Mouse (Mus musculus) MEL (cell line): ENCODE results near the gene 0610009B22Rik. TPM values are rescaled to one million over a fixed set of nuclear protein-coding genes. Genes with fewer than 3 reads are reported as not detected.

ENCODE experiments used
- DNase-seq: peaks from one replicate; pipeline ENCODE4 v3.0.0; 2011; ENCODE audit warnings: low read depth, low spot score
- H3K27ac ChIP-seq: 2 replicates; pipeline ENCODE4 v1.5.1; 2012; ENCODE audit warnings: low read depth, mild to moderate bottlenecking, control low read depth, low read length, moderate library complexity; ENCODE audit not compliant: control insufficient read depth
- H3K27me3 ChIP-seq, 2 experiments: fragments of 150-350 bp in 1 of 2; sonication (generic) in 1 of 2; 2 replicates each; pipeline ENCODE4 v1.6.1; 2012; ENCODE audit warnings: low read length in 2 of 2, mild to moderate bottlenecking in 2 of 2, improper control_type of control experiment in 1 of 2, moderate library complexity in 1 of 2; ENCODE audit not compliant: insufficient read depth in 2 of 2, control insufficient read depth in 1 of 2
- H3K36me3 ChIP-seq, 2 experiments: 2 replicates each; pipeline ENCODE4 v1.6.1; 2012 to 2014; ENCODE audit warnings: low read length in 2 of 2, improper control_type of control experiment in 1 of 2, inconsistent platforms in 1 of 2, mild to moderate bottlenecking in 1 of 2; ENCODE audit not compliant: insufficient read depth in 2 of 2, control insufficient read depth in 1 of 2
- H3K4me1 ChIP-seq, 2 experiments: fragments of 150-350 bp in 1 of 2; sonication (generic) in 1 of 2; 2 replicates each; pipeline ENCODE4 v1.6.1; 2012; ENCODE audit warnings: low read length in 2 of 2, improper control_type of control experiment in 1 of 2, mild to moderate bottlenecking in 1 of 2; ENCODE audit not compliant: insufficient read depth in 2 of 2, control insufficient read depth in 1 of 2
- H3K4me3 ChIP-seq, 2 experiments: fragments of 150-350 bp in 1 of 2; sonication (generic) in 1 of 2; 2 replicates each; pipeline ENCODE4 v1.5.1; 2012; ENCODE audit warnings: low read depth in 2 of 2, low read length in 2 of 2, mild to moderate bottlenecking in 2 of 2, moderate library complexity in 2 of 2, control low read depth in 1 of 2, improper control_type of control experiment in 1 of 2; ENCODE audit not compliant: control insufficient read depth in 1 of 2, insufficient read depth in 1 of 2
- H3K79me2 ChIP-seq: 2 replicates; pipeline ENCODE4 v1.6.1; 2012; ENCODE audit warnings: mild to moderate bottlenecking, low read length, moderate library complexity; ENCODE audit not compliant: control insufficient read depth, poor library complexity, insufficient read depth
- H3K9ac ChIP-seq: 2 replicates; pipeline ENCODE4 v1.6.1; 2012; ENCODE audit warnings: low read depth, mild to moderate bottlenecking, control low read depth, low read length, moderate library complexity; ENCODE audit not compliant: control insufficient read depth, poor library complexity, severe bottlenecking
- H3K9me3 ChIP-seq: fragments of 150-350 bp; sonication (generic); replicated peaks from 2 replicates; pipeline ENCODE4 v1.6.1; 2012; ENCODE audit warnings: mild to moderate bottlenecking, low read length, improper control_type of control experiment, moderate library complexity; ENCODE audit not compliant: insufficient read depth
- BHLHE40 ChIP-seq: IDR thresholded peaks from 2 replicates; pipeline ENCODE4 v1.6.1; 2012; ENCODE audit warnings: low read depth, mild to moderate bottlenecking, inconsistent platforms, low read length, improper control_type of control experiment, borderline replicate concordance
- E2F4 ChIP-seq: IDR thresholded peaks from 2 replicates; pipeline ENCODE4 v1.6.1; 2011; ENCODE audit warnings: low read depth, low read length, improper control_type of control experiment, borderline replicate concordance
- EP300 ChIP-seq, 2 experiments: IDR thresholded peaks; 2 replicates each; pipeline ENCODE4 v1.6.1; 2011; ENCODE audit warnings: improper control_type of control experiment in 2 of 2, low read length in 2 of 2, low read depth in 1 of 2, mild to moderate bottlenecking in 1 of 2
- ETS1 ChIP-seq: IDR thresholded peaks from 2 replicates; pipeline ENCODE4 v1.6.1; 2012; ENCODE audit warnings: low read depth, mild to moderate bottlenecking, inconsistent platforms, low read length, improper control_type of control experiment, moderate library complexity
- GATA1 ChIP-seq: IDR thresholded peaks from 2 replicates; pipeline ENCODE4 v1.6.1; 2011; ENCODE audit warnings: low read depth, low read length, improper control_type of control experiment
- HCFC1 ChIP-seq: IDR thresholded peaks from 2 replicates; pipeline ENCODE4 v1.6.1; 2012; ENCODE audit warnings: low read depth, mild to moderate bottlenecking, inconsistent platforms, low read length, improper control_type of control experiment, moderate library complexity
- MAX ChIP-seq: IDR thresholded peaks from 2 replicates; pipeline ENCODE4 v1.6.1; 2011; ENCODE audit warnings: low read length, improper control_type of control experiment
- MEF2A ChIP-seq: IDR thresholded peaks from 2 replicates; pipeline ENCODE4 v1.6.1; 2014; ENCODE audit warnings: low read depth, mild to moderate bottlenecking, inconsistent platforms, low read length, improper control_type of control experiment; ENCODE audit not compliant: poor library complexity, insufficient replicate concordance, severe bottlenecking; ENCODE audit errors: extremely low read depth
- MYB ChIP-seq: IDR thresholded peaks from 2 replicates; pipeline ENCODE4 v1.6.1; 2011; ENCODE audit warnings: mild to moderate bottlenecking, low read depth, low read length, improper control_type of control experiment
- MYC ChIP-seq: IDR thresholded peaks from 2 replicates; pipeline ENCODE4 v1.6.1; 2011; ENCODE audit warnings: low read depth, mild to moderate bottlenecking, low read length, improper control_type of control experiment, moderate library complexity
- POLR2A ChIP-seq, 2 experiments: IDR thresholded peaks; 2 replicates each; pipeline ENCODE4 v1.6.1; 2011 to 2012; ENCODE audit warnings: low read length in 2 of 2, mild to moderate bottlenecking in 2 of 2, control low read depth in 1 of 2, improper control_type of control experiment in 1 of 2, low read depth in 1 of 2, moderate library complexity in 1 of 2; ENCODE audit not compliant: control insufficient read depth in 1 of 2, insufficient read depth in 1 of 2, poor library complexity in 1 of 2
- POLR2AphosphoS2 ChIP-seq: IDR thresholded peaks from 2 replicates; pipeline ENCODE4 v1.6.1; 2011; ENCODE audit warnings: low read length, improper control_type of control experiment
- RCOR1 ChIP-seq: IDR thresholded peaks from 2 replicates; pipeline ENCODE4 v1.6.1; 2012; ENCODE audit warnings: low read depth, mild to moderate bottlenecking, inconsistent platforms, low read length, improper control_type of control experiment
- TAL1 ChIP-seq: IDR thresholded peaks from 2 replicates; pipeline ENCODE4 v1.6.1; 2012; ENCODE audit warnings: mild to moderate bottlenecking, inconsistent platforms, low read length, moderate library complexity, mixed read lengths
- TBP ChIP-seq: IDR thresholded peaks from 2 replicates; pipeline ENCODE4 v1.8.0; 2011; ENCODE audit warnings: low read depth, low read length, improper control_type of control experiment
- TCF12 ChIP-seq: IDR thresholded peaks from 2 replicates; pipeline ENCODE4 v1.6.1; 2014; ENCODE audit warnings: low read depth, mild to moderate bottlenecking, inconsistent platforms, low read length, improper control_type of control experiment, moderate library complexity
- UBTF ChIP-seq: IDR thresholded peaks from 2 replicates; pipeline ENCODE4 v1.6.1; 2012; ENCODE audit warnings: low read depth, mild to moderate bottlenecking, inconsistent platforms, low read length, improper control_type of control experiment, moderate library complexity, borderline replicate concordance; ENCODE audit not compliant: insufficient read depth
- USF1 ChIP-seq: IDR thresholded peaks from 2 replicates; pipeline ENCODE4 v1.6.1; 2014; ENCODE audit warnings: low read depth, mild to moderate bottlenecking, inconsistent platforms, low read length, improper control_type of control experiment, moderate library complexity
- USF2 ChIP-seq, 2 experiments: IDR thresholded peaks; 2 replicates each; pipeline ENCODE4 v1.6.1; 2011 to 2012; ENCODE audit warnings: improper control_type of control experiment in 2 of 2, low read length in 2 of 2, borderline replicate concordance in 1 of 2, inconsistent platforms in 1 of 2, low read depth in 1 of 2, mild to moderate bottlenecking in 1 of 2; ENCODE audit not compliant: insufficient read depth in 1 of 2
- polyA plus RNA-seq, 2 experiments: library from polyadenylated mRNA; stranded (reverse) in 1 of 2; unstranded in 1 of 2; fragments of >175 nt in 1 of 2; fragments of >200 nt in 1 of 2; gene quantifications; 2 replicates each; pipeline versions ENCODE4 v1.2.1 to v1.2.4; 2012; ENCODE audit warnings: low replicate concordance in 2 of 2, low read depth in 1 of 2; ENCODE audit not compliant: insufficient read length in 2 of 2, insufficient read depth in 1 of 2, missing spikeins in 1 of 2
- total RNA-seq: library from RNA; depleted of rRNA; stranded (reverse); fragments of 300-350 nt; gene quantifications from 2 replicates; pipeline ENCODE4 v1.2.3, GENCODE M21; 2012

The 0610009B22Rik gene
- total and polyA plus RNA-seq, 3 experiments: 24.4 to 37.7 TPM; not detected in 1

DNA sequence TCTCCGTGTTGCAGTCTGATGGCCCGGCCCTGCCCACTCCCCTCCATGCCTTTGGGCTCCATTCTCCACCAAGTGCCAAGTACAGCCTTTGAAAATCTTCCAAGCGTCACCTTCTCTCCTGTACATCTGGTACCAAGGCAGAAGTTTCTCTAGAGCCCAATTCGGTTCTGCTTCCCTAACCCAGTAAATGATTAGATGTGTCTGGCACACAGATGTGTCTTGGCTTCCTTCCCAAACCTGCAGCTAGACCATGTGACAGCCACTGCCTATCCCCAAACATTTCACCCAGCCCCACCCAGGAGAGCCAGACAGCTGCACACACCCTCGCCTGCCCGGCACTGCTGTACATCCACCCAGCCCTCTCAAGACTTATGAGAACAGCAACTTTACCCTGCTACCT, 30.0 kb downstream of the 0610009B22Rik start:
- H3K27me3 ChIP-seq: no peaks in the 10 kb centered on the region
- peak; percentile 79 for DNase-seq
- H3K79me2 ChIP-seq: no peaks in the 10 kb centered on the region

DNA sequence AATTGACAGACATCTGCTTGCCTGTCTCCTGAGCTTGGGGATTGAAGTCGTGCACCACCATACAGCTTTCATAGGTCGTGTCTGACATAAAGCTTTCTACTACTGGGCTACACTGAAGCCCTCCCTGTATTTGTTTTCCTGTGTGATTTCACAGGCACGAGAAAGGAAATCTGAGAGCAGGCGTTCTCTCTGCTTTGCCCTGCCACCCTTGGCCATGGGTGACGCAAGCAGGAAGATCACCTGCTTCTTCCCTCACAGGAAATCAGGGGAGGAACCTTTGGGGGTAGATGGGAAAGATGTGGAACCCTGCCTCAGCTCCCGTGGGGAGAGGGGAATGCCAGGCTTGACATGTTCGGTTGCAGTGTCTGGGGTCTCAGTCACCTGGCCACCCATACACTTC, 30.4 kb downstream of the 0610009B22Rik start:
- TF ChIP-seq BHLHE40 (no peak), ETS1 (no peak), MEF2A (no peak), MYC (no peak), TBP (no peak), TAL1 (no peak), HCFC1 (no peak), EP300 (IDR thresholded peaks at IDR 0.05; ENCODE audit: low read depth in 1 of 2, low read length in 2 of 2) (no peak), MYB (no peak), GATA1 (no peak), POLR2AphosphoS2 (no peak), RCOR1 (no peak), POLR2A (IDR thresholded peaks at IDR 0.05; ENCODE audit: control insufficient read depth in 1 of 2, insufficient read depth in 1 of 2, low read depth in 1 of 2, low read length in 2 of 2, poor library complexity in 1 of 2) (no peak), E2F4 (no peak)
- H3K4me1 ChIP-seq: peaks cover 8 to 15% of the 10 kb centered on the region in 2 experiments
- H3K27me3 ChIP-seq: no peaks in the 10 kb centered on the region

More for the DNA sequence above, 30.0 kb downstream of the 0610009B22Rik start:
- Histone ChIP-seq H3K9ac (no peak overlapping the region), H3K9me3 (no peaks in the 10 kb centered on the region), H3K4me1 (peaks cover 8 to 15% of the 10 kb centered on the region in 2 experiments), H3K4me3 (no peak overlapping the region), H3K27ac (no peak overlapping the region), H3K36me3 (peaks cover 0 to 11% of the 10 kb centered on the region in 2 experiments; a peak in 2 of 4 replicates)
- TF ChIP-seq ETS1: no peak
- TF ChIP-seq USF1: peak; percentile 87
- TF ChIP-seq MEF2A: no peak
- 0 out of 2 replicates have a peak, but pooled peaks have one; percentile 17 for TF ChIP-seq TCF12
- peak in 1 of 2 experiments; percentile 41; a peak in 1 of 4 replicates for TF ChIP-seq USF2 (IDR thresholded peaks at IDR 0.05; ENCODE audit: borderline replicate concordance in 1 of 2, insufficient read depth in 1 of 2, low read depth in 1 of 2, low read length in 2 of 2)
- no peak for TF ChIP-seq UBTF
- peak; percentile 43 for TF ChIP-seq MAX

More for the DNA sequence above, 30.4 kb downstream of the 0610009B22Rik start:
- Histone ChIP-seq H3K9me3 (no peaks in the 10 kb centered on the region), H3K9ac (no peak overlapping the region), H3K4me3 (no peak overlapping the region), H3K79me2 (no peaks in the 10 kb centered on the region), H3K27ac (no peak overlapping the region), H3K36me3 (peaks cover 0 to 11% of the 10 kb centered on the region in 2 experiments; a peak in 2 of 4 replicates)
- DNase-seq: no peak
